Mouse (Mus musculus) ES-E14 (cell line): Measurements from ENCODE around the gene Zbtb43.

ENCODE experiments used
- CHD2 ChIP-seq: IDR thresholded peaks from 2 replicates; pipeline ENCODE4 v1.6.1; 2014; ENCODE audit warnings: mild to moderate bottlenecking, low read depth, low read length, inconsistent platforms
- HCFC1 ChIP-seq: IDR thresholded peaks from 2 replicates; pipeline ENCODE4 v1.6.1; 2012; ENCODE audit warnings: low read length, inconsistent platforms, borderline replicate concordance; ENCODE audit not compliant: insufficient read depth
- ZC3H11A ChIP-seq: IDR thresholded peaks from 2 replicates; pipeline ENCODE4 v1.6.1; 2012; ENCODE audit warnings: low read depth, mild to moderate bottlenecking, inconsistent platforms, low read length, borderline replicate concordance
- ZNF384 ChIP-seq: IDR thresholded peaks from 2 replicates; pipeline ENCODE4 v1.6.1; 2012; ENCODE audit warnings: low read depth, low read length, inconsistent platforms

DNA sequence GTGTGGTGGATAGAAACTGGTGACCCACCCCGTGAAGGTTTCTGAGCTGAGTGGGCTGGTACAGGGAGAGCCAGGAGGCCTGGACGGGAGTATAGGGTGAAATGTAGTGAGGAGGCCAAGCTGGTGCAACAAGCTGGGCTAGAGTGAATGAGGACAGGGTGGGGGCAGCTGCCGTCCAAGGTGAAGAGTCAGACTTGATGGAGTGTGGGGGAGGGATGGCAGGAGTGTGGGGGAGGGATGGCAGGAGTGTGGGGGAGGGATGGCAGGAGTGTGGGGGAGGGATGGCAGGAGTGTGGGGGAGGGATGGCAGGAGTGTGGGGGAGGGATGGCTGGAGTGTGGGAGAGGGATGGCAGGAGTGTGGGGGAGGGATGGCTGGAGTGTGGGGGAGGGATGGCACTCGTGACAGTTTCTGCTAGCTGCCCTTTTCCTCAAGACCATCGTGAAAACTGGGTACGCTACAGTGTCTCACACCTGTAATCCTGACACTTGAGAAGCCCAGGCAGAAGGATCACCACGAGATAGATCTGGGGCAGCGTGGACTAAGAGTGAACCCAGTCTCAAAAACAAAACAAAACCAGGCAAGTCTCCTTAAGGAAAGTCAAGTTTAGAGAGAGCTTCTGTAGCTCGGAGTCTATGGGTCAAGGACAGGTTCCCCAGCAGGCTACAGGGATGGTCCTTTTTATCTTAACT is 28.2 kb downstream of the Zbtb43 start:
- TF ChIP-seq CHD2 (no peak), HCFC1 (no peak), ZC3H11A (no peak), ZNF384 (no peak)
